Mouse (Mus musculus) gastrocnemius, postnatal 25 days (tissue): ENCODE data around the gene Fam155a. TPM values are rescaled to one million over a fixed set of nuclear protein-coding genes. Genes with fewer than 3 reads are reported as not detected.
"Not testable (repeated sequence)": the region's sequence is repeated elsewhere in the genome, so short reads cannot be mapped to it uniquely, and the experiment has no call there.

Experiments
- DNase-seq: peaks from one replicate; pipeline ENCODE4 v3.0.0; 2022
- total RNA-seq, 2 experiments: library from RNA; stranded (reverse); gene quantifications; 1 replicate in 1 of 2; 2 replicates in 1 of 2; pipeline ENCODE4 v1.2.3; 2021

Gene Fam155a
- total RNA-seq, 2 experiments from 2014 or later, result 0.08 TPM; not detected in 1

- DNase-seq, result not testable (repeated sequence)
Measured at GRCm38 (mm10) chr8:9660014-9660413, 110.9 kb downstream of the Fam155a start.

- no peak for DNase-seq
Measured at GRCm38 (mm10) chr8:9656901-9657300, 114.1 kb downstream of the Fam155a start.

DNA sequence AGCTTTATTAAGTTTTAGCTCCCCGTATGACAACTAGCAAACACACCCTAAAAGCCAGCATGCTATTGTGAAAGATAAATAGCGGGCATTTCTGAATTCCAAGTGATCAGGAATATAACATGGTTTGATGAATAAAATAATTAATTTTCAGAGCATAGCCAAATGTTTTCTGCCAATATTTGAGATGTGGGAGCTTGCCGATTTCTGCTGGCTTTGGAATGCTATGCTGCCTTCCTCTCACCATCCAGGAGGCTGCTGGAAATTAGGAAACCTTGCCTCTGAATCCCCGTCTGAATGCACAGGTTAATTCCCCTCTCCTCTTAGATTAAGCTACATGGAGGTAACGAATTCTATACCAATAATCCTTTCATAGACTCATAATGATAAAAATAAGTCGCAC is 116.1 kb downstream of the Fam155a start:
- no peak for DNase-seq

DNA sequence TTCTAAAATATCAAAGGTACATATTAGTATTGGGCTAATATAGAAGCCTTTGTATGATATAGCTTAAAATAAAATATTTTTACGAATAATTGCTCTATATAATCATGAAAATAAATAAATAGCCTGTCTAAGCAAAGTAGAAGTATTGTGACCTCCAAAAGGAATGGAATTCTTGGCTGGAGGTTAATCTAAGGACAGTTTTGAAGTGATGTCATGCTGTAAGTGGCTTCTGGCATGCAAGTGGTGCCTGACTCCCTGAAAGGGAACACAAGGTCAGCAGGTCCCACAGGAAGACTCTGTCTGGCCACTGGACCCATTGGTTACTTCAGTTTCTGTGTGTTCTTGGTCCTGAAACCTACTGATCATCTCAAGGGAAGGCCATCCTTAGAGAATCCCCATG is 117.3 kb downstream of the Fam155a start:
- DNase-seq, result no peak

GRCm38 (mm10) chr8:9638162-9638561 is 132.8 kb downstream of the Fam155a start:
- no peak for DNase-seq

GRCm38 (mm10) chr8:9635240-9635639 is 135.7 kb downstream of the Fam155a start:
- DNase-seq, result no peak

- DNase-seq, result no peak
Measured at GRCm38 (mm10) chr8:9607086-9607701, 163.8 kb downstream of the Fam155a start.

DNA sequence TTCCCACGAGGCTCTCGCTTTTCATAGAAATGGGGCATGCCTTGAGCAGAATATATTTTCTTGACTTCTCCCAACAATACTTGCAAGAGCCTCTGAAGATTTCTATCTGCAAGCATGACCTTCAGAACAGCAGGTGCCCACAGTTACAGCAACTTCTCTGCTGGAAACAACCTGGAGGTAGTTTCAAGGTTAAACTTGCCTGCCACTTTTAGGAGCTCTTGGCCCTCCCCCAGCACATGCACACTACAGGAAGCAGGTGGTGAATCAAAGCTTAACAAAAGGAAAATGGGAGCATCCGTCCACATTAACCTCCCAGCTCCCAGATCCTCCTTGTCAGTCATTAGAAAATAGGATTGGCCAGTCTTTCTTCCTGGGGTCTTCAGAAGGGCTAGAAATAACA is 175.0 kb downstream of the Fam155a start:
- DNase-seq, result no peak

GRCm38 (mm10) chr8:9581836-9582235 is 189.1 kb downstream of the Fam155a start:
- no peak for DNase-seq

- DNase-seq, result no peak
Measured at GRCm38 (mm10) chr8:9580192-9580591, 190.8 kb downstream of the Fam155a start.

DNA sequence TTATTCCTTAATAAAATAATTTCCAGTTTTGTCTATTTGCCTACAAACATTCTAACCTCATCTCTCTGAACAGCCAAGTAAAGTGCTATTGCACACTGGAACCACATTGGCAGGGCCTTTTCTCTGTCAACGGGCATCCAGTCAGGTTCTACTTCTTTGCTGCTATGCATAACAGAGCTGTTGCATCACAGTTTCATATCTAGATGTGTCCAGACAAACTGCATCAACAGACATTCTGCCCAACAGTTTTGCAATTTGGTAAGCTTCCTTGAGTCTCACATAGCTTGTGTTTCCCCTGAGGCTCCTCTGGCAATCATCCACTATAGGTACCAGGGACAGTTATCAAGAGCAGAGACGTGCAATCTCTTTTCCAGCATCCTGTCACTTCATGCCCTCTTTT is 199.0 kb downstream of the Fam155a start:
- no peak for DNase-seq

DNA sequence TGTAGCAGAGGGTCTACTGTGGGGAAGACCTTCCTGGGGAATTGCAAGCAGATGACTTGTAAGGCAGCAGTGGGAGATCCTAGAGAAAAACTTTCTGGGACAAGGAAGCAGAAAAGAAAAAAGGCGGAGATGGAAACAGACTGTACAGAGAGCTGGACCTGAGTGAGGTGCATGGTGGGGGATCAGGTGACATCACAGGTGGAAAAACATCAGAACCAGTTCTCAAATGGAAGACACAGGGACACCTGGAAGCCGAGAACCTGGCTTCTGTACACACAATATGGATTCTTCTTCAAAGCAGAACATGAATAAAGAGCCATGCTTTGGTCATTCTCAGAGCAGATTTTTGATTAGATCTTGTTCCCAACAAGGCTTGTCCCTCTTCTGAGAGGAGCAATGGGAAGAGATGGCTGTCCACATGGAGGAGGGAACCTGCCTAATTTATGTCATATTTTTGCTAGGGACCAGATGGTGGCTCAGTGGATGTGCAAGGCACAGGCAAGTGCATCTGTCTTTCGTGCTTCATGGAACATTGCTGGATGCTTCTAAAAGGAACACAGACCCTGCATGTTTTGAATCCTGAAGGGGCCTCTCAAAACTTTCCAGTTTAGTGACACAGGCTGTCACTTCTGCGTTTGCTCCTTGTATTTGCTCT is 201.3 kb downstream of the Fam155a start:
- DNase-seq, result no peak

DNA sequence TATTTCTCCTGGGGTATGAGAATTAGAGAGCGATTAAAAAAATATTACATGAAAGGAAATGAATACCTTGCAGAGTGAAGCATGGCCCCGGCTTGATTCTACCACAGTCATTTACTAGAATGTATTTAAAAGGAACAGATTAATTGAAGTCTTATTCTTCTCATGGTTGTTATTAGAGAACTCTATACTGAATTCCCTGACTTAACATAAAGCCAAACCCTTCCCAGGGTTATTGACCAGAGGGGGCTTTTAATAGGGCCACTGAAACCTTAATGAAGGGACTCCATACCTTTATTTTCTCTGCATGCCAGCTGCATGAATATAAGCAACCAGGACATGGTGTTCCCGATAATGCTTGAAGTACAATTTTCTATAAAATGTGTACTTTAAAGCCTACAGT is 221.8 kb downstream of the Fam155a start:
- no peak for DNase-seq

DNA sequence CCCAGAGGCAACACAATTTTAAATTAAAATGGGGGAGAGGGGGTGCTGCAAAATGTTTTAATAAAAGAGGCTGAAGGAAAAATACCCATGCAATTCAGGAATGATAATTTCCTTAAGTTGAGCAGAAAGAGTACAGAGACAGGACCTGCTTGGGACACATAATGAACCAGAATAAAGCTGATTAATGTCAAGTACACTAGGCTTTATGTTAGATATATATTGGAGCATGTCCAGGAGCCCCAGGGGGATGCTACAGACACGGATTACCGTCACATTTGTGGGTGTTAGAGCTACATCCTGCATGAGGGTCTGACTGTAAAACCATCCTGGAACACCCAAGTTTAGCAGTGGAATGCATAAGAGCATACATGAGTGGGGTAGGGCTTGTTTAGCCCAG is 223.4 kb downstream of the Fam155a start:
- DNase-seq, result no peak

DNA sequence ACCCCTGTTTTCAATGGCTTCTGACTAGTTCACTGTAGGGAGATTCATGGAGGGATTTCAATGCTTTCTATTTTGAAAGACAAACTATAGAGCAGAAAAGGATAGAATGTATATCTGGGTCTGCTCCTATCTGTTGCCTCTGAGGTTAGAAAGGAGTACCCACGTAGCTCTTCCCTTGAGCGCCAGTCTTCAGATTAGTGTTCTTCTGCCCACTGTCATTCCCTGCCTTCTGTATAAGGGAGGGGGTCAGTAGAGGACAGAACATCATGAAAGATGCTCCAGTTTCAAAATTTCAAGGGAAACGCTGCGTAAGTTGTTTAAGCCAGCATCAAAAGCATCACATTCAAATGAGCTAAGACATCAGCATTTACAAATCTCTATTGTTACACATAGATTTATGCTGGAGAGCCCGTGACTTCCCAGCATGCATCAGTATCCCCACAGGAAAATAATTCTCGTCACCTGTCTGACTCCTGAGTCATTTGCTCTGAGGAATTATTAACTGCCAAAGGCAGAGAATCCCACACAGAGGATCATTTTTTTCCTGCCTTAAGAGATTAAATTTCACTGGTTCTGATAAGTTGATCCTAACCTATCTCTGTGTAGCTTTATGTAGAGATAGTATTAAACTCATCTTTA is 223.9 kb downstream of the Fam155a start:
- DNase-seq, result no peak

GRCm38 (mm10) chr8:9546429-9546828 is 224.5 kb downstream of the Fam155a start:
- DNase-seq, result no peak

GRCm38 (mm10) chr8:9545665-9546064 is 225.3 kb downstream of the Fam155a start:
- no peak for DNase-seq

DNA sequence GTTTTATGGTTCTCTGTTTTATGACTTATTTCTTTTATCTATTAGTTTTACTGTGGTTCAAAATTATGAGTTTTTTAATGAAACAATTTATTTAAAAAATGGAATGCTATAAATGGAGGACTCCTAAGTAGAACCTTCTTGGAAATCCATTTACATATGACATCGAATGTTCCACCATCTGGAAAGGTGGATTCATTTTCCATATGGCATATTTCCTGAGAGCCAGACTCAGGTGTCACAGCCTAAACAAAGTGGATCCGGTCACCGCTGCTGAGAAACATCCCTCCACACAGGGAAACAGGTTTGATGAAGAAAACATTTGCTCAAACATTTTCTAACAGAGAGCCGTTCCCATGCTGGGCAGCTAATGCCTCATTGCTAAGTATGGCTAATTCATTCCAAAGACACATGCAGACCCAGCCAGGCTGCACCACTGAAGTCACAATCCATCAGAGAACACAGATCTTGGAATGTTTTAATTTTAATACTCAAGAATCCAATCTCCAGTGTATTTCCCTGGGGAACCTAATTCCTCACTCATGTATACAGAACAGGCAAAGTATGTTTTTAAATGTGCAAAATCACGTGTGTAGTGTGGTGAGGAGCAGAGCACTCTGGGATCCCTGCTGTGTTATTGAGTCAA is 235.1 kb downstream of the Fam155a start:
- no peak for DNase-seq

GRCm38 (mm10) chr8:9526515-9526914 is 244.4 kb downstream of the Fam155a start:
- DNase-seq, result no peak

- no peak for DNase-seq
Measured at GRCm38 (mm10) chr8:9521577-9521976, 249.4 kb downstream of the Fam155a start.

GRCm38 (mm10) chr8:9500751-9501150 is 270.2 kb downstream of the Fam155a start:
- DNase-seq, result no peak

GRCm38 (mm10) chr8:9494225-9494598 is 276.7 kb downstream of the Fam155a start:
- no peak for DNase-seq

DNA sequence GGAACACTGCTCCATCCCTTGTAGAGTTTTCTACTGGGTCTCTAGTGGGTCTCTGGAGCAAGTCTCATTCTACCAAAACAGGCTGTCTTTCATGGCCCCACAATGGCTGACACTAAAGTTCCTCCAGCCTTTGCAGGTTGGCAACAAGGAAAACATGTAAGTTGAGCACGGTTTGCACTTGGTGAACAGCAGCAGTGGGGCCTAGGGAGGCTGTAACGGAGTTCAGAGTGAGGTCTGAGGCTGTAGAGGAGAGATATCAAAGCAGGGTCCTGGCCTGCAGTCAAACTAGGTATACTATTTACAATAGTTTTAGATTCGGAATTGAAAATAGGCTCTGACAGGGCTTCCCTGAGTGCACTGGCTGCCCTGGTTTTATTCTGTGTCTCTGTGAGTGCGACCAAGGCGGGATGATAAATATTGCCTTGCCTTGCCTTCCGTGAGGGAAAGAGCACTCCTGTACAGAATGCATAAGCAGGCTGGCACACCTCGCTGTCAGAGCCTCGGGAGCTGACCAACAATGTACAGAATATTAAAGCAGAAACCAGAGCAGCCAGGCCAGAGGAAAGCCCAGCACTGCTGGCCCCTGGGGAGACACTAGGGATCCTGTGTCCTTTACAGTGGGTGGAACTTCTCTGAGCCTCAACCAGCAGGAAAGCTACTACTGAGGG is 277.3 kb downstream of the Fam155a start:
- no peak for DNase-seq
